Mouse (Mus musculus): ENCODE results near the gene Arpc4. TPM values are rescaled to one million over a fixed set of nuclear protein-coding genes. Genes with fewer than 3 reads are reported as not detected.

Gene Arpc4
- total and polyA plus RNA-seq, 3 experiments = 231 to 375 TPM; not detected in 1

DNA sequence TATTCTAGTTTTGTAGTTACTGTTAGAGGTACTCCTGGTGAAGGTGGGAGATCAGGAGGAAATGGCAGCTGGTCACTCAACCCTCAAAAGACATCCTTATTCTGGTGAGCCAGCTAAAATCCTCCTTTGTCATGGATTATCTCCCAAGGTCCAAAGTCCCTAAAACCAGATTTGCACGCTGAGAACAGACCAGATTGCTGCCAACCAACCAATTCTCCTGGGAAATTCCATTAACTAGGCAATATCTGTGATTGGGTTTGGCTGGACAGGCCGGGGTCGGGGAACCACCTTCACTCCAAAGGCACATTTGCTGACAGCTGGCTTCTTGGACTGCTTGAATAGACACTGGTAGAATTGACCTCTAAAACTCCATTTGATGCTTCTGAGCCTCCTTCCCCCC is 12.8 kb downstream of the Arpc4 start:
- Histone ChIP-seq H3K27ac (ENCODE audit: control insufficient read depth, low read depth, low read length) (no peak overlapping the region), H3K27me3 (ENCODE audit: control insufficient read depth in 1 of 2, insufficient read depth in 2 of 2, low read length in 2 of 2) (no peaks in the 10 kb centered on the region), H3K4me3 (ENCODE audit: control insufficient read depth in 1 of 2, insufficient read depth in 1 of 2, low read depth in 2 of 2, low read length in 2 of 2) (no peak overlapping the region), H3K4me1 (ENCODE audit: control insufficient read depth in 1 of 2, insufficient read depth in 2 of 2, low read length in 2 of 2) (no peaks in the 10 kb centered on the region), H3K9me3 (replicated peaks; ENCODE audit: insufficient read depth, low read length) (no peaks in the 10 kb centered on the region), H3K36me3 (ENCODE audit: control insufficient read depth in 1 of 2, insufficient read depth in 2 of 2, low read length in 2 of 2) (peaks cover 0 to 28% of the 10 kb centered on the region in 2 experiments; a peak in 2 of 4 replicates), H3K9ac (ENCODE audit: control insufficient read depth, low read depth, low read length, poor library complexity, severe bottlenecking) (no peak overlapping the region), H3K79me2 (ENCODE audit: control insufficient read depth, insufficient read depth, low read length, poor library complexity) (no peaks in the 10 kb centered on the region)
- no peak for DNase-seq (ENCODE audit: low read depth, low spot score)
- no peak for TF ChIP-seq POLR2AphosphoS5 (IDR thresholded peaks at IDR 0.05; ENCODE audit: borderline replicate concordance, low read depth, low read length)

DNA sequence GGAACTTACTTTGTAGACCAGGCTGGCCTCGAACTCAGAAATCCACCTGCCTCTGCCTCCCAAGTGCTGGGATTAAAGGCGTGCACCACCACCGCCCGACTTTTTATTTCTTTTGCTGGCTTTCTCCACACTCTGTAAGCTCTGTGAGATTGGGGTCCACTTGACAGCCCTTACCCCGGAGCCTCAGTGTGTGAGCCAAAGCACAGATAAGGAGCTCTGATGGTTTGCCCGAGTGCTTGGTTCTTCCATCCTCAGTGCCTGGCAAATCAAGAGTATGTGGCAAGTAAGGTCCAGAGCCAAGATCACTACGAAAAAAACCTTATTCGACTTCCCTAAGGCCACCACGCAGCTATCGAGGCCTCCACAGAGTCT is 14.1 kb downstream of the Arpc4 start:
- Histone ChIP-seq H3K9me3 (replicated peaks; ENCODE audit: insufficient read depth, low read length) (no peaks in the 10 kb centered on the region), H3K27ac (ENCODE audit: control insufficient read depth, low read depth, low read length) (no peak overlapping the region), H3K27me3 (ENCODE audit: control insufficient read depth in 1 of 2, insufficient read depth in 2 of 2, low read length in 2 of 2) (no peaks in the 10 kb centered on the region), H3K36me3 (ENCODE audit: control insufficient read depth in 1 of 2, insufficient read depth in 2 of 2, low read length in 2 of 2) (peaks cover 0 to 17% of the 10 kb centered on the region in 2 experiments; a peak in 2 of 4 replicates), H3K9ac (ENCODE audit: control insufficient read depth, low read depth, low read length, poor library complexity, severe bottlenecking) (no peak overlapping the region), H3K79me2 (ENCODE audit: control insufficient read depth, insufficient read depth, low read length, poor library complexity) (no peaks in the 10 kb centered on the region), H3K4me1 (ENCODE audit: control insufficient read depth in 1 of 2, insufficient read depth in 2 of 2, low read length in 2 of 2) (no peaks in the 10 kb centered on the region), H3K4me3 (ENCODE audit: control insufficient read depth in 1 of 2, insufficient read depth in 1 of 2, low read depth in 2 of 2, low read length in 2 of 2) (no peak overlapping the region)
- TF ChIP-seq MEF2A (IDR thresholded peaks at IDR 0.05; ENCODE audit: extremely low read depth, insufficient replicate concordance, low read depth, low read length, poor library complexity, severe bottlenecking) (no peak), USF1 (IDR thresholded peaks at IDR 0.05; ENCODE audit: low read depth, low read length) (no peak), CTCF (IDR thresholded peaks at IDR 0.05 in 2 of 3, conservative IDR thresholded peaks at IDR 0.05 in 1 of 3; ENCODE audit: control insufficient read depth in 1 of 3, insufficient read depth in 1 of 3, low read depth in 2 of 3, low read length in 3 of 3, poor library complexity in 1 of 3, severe bottlenecking in 1 of 3) (no peak), SMC3 (IDR thresholded peaks at IDR 0.05; ENCODE audit: low read depth, low read length) (no peak), ETS1 (IDR thresholded peaks at IDR 0.05; ENCODE audit: low read depth, low read length) (no peak), POLR2A (IDR thresholded peaks at IDR 0.05; ENCODE audit: control insufficient read depth in 1 of 2, insufficient read depth in 1 of 2, low read depth in 1 of 2, low read length in 2 of 2, poor library complexity in 1 of 2) (0 out of 4 replicates have a peak, but pooled peaks of 1 of the 2 experiments have one; percentile 20)
- no peak for DNase-seq (ENCODE audit: low read depth, low spot score)

DNA sequence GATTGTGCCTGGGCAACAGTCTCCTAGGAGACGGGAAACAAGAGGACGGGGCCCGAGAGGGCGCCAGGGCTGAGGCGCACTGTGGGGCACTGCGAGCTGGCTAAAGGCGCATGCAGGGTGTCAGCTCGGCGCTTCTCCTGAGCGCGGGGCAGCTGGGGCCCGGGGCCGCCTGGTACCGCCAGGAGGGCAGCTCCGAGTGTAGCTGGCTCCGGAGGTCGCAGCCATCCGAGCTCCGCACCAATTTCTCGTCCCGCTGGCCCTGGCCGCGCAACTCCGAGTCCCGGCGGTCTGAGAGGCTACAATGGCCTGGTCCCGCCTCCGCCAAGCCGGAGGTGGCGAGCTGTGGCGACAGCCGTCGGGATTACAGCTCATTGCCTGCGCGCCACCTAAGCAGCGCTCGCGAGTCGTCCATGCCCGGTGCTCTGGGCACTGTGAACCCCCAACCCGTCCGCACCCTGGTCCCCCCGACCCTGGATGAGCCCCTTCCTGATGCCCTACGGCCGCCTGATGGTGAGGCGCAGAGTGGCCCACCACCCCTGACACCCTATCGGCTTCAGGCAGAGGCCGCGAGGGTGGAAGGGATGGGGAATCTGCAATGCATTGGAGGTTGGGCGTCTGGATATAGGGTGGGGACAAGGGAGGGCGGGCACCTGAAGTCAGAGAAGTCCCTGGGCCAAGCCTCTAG is 14.6 kb downstream of the Arpc4 start:
- no peak overlapping the region for H3K27ac ChIP-seq (ENCODE audit: control insufficient read depth, low read depth, low read length)
- H3K27me3 ChIP-seq (ENCODE audit: control insufficient read depth in 1 of 2, insufficient read depth in 2 of 2, low read length in 2 of 2) = no peaks in the 10 kb centered on the region
- H3K4me3 ChIP-seq (ENCODE audit: control insufficient read depth in 1 of 2, insufficient read depth in 1 of 2, low read depth in 2 of 2, low read length in 2 of 2) = no peak overlapping the region
- no peaks in the 10 kb centered on the region for H3K9me3 ChIP-seq (replicated peaks; ENCODE audit: insufficient read depth, low read length)
- peaks cover 0 to 12% of the 10 kb centered on the region in 2 experiments; a peak in 2 of 4 replicates for H3K36me3 ChIP-seq (ENCODE audit: control insufficient read depth in 1 of 2, insufficient read depth in 2 of 2, low read length in 2 of 2)
- TF ChIP-seq TCF12 (IDR thresholded peaks at IDR 0.05; ENCODE audit: low read depth, low read length) = no peak
- no peak for TF ChIP-seq SMC3 (IDR thresholded peaks at IDR 0.05; ENCODE audit: low read depth, low read length)
- no peak for DNase-seq (ENCODE audit: low read depth, low spot score)
- no peaks in the 10 kb centered on the region for H3K79me2 ChIP-seq (ENCODE audit: control insufficient read depth, insufficient read depth, low read length, poor library complexity)
- no peaks in the 10 kb centered on the region for H3K4me1 ChIP-seq (ENCODE audit: control insufficient read depth in 1 of 2, insufficient read depth in 2 of 2, low read length in 2 of 2)
- H3K9ac ChIP-seq (ENCODE audit: control insufficient read depth, low read depth, low read length, poor library complexity, severe bottlenecking) = no peak overlapping the region

All from MEL (cell line).